Mouse (Mus musculus) lung, adult 2 months (tissue): ENCODE results near the gene Olfr159.

ENCODE experiments used
- CTCF ChIP-seq: fragments of 200-500 bp; IDR thresholded peaks from 2 replicates; pipeline ENCODE4 v1.5.1; 2011; ENCODE audit warnings: mild to moderate bottlenecking, low read length, control low read depth; ENCODE audit not compliant: insufficient read depth
- POLR2A ChIP-seq: fragments of 200-500 bp; IDR thresholded peaks from 2 replicates; pipeline ENCODE4 v1.6.1; 2011; ENCODE audit warnings: low read depth, mild to moderate bottlenecking, control low read depth, low read length, borderline replicate concordance; ENCODE audit errors: extremely low read depth

DNA sequence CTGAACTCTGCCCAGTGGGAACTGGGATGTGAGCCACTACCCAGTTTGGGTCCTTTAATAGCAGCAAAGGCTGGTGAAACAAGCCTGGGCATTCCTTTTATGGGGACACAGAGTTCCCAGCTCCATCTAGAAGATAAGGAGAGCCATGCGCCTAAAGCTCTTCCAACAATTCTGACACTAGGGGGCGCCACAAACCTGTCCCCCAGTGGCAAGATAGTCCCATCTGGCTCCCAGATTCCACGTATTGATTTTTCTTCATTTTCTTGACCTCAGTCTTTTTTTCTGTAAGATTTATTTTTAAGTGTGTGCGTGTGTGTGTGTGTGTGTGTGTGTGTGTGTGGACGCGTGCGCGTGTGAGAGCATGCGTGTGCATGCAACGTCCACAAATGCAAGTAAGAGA, 10.3 kb downstream of the Olfr159 start:
- TF ChIP-seq CTCF (peak; percentile 41), POLR2A (no peak)
